Mouse (Mus musculus) thymus, adult 2 months (tissue): Measurements from ENCODE around the gene Pik3r4.

Source experiments
- CTCF ChIP-seq: fragments of 200-500 bp; IDR thresholded peaks from 2 replicates; pipeline ENCODE4 v1.5.1; 2012; ENCODE audit warnings: mild to moderate bottlenecking, control low read depth, low read length, moderate library complexity, borderline replicate concordance; ENCODE audit not compliant: control insufficient read depth, poor library complexity, insufficient read depth; ENCODE audit errors: extremely low read depth
- POLR2A ChIP-seq: fragments of 200-500 bp; IDR thresholded peaks from 2 replicates; pipeline ENCODE4 v1.6.1; 2012; ENCODE audit warnings: mild to moderate bottlenecking, low read length, control low read depth, moderate library complexity; ENCODE audit not compliant: control insufficient read depth, poor library complexity, insufficient read depth; ENCODE audit errors: extremely low read depth

GRCm38 (mm10) chr9:105735195-105735594 lies 92.4 kb downstream of the Pik3r4 start:
- TF ChIP-seq CTCF (no peak), POLR2A (no peak)
